Mouse (Mus musculus) myocyte (in vitro differentiated cells): ENCODE data around the gene B4galnt1. TPM values are rescaled to one million over a fixed set of nuclear protein-coding genes. Genes with fewer than 3 reads are reported as not detected.

Source experiments
- H3K27me3 ChIP-seq: one replicate; pipeline ENCODE4 v1.6.1; 2011; ENCODE audit not compliant: control insufficient read depth, insufficient read depth, insufficient read length
- H3K36me3 ChIP-seq: one replicate; pipeline ENCODE4 v1.6.1; 2011; ENCODE audit not compliant: control insufficient read depth, insufficient read depth
- H3K4me2 ChIP-seq: one replicate; pipeline ENCODE4 v1.6.1; 2011; ENCODE audit warnings: low read depth, control low read depth
- H3K4me3 ChIP-seq: one replicate; pipeline ENCODE4 v1.5.1; 2011; ENCODE audit warnings: mild to moderate bottlenecking, control low read depth, moderate library complexity
- H3K79me2 ChIP-seq: one replicate; pipeline ENCODE4 v1.6.1; 2011; ENCODE audit not compliant: control insufficient read depth, insufficient read depth
- H3ac ChIP-seq: one replicate; pipeline ENCODE4 v1.6.1; 2011; ENCODE audit not compliant: control insufficient read depth, insufficient read length
- CEBPB ChIP-seq: IDR thresholded peaks from 2 replicates; pipeline ENCODE4 v1.6.1; 2011; ENCODE audit warnings: mild to moderate bottlenecking, moderate library complexity; ENCODE audit not compliant: poor library complexity, insufficient read depth, severe bottlenecking
- E2F4 ChIP-seq: IDR thresholded peaks from one replicate; pipeline ENCODE4 v1.6.1; 2011; ENCODE audit warnings: mild to moderate bottlenecking, control low read depth, moderate library complexity; ENCODE audit not compliant: insufficient read depth
- MAX ChIP-seq: IDR thresholded peaks from one replicate; pipeline ENCODE4 v1.6.1; 2011; ENCODE audit warnings: low read depth, mild to moderate bottlenecking, control low read depth
- MYOD1 ChIP-seq, 3 experiments: IDR thresholded peaks; one replicate each; pipeline ENCODE4 v1.6.1; 2011; ENCODE audit warnings: control low read depth in 2 of 3, low read depth in 2 of 3, mild to moderate bottlenecking in 2 of 3, moderate library complexity in 1 of 3; ENCODE audit not compliant: insufficient read length in 2 of 3, control insufficient read depth in 1 of 3
- MYOG ChIP-seq, 3 experiments: IDR thresholded peaks; one replicate each; pipeline ENCODE4 v1.6.1; 2011; ENCODE audit warnings: control low read depth in 2 of 3, low read depth in 2 of 3, mild to moderate bottlenecking in 2 of 3; ENCODE audit not compliant: insufficient read length in 2 of 3, control insufficient read depth in 1 of 3, insufficient read depth in 1 of 3
- POLR2A ChIP-seq: IDR thresholded peaks from one replicate; pipeline ENCODE4 v1.6.1; 2011; ENCODE audit warnings: low read depth, mild to moderate bottlenecking, control low read depth, moderate library complexity; ENCODE audit not compliant: insufficient read length
- POLR2AphosphoS2 ChIP-seq: IDR thresholded peaks from one replicate; pipeline ENCODE4 v1.6.1; 2011; ENCODE audit warnings: low read depth, control low read depth; ENCODE audit not compliant: insufficient read length
- REST ChIP-seq: IDR thresholded peaks from one replicate; pipeline ENCODE4 v1.6.1; 2011; ENCODE audit warnings: mild to moderate bottlenecking, control low read depth, moderate library complexity; ENCODE audit not compliant: insufficient read depth, insufficient read length
- SRF ChIP-seq: IDR thresholded peaks from one replicate; pipeline ENCODE4 v1.6.1; 2011; ENCODE audit warnings: low read depth; ENCODE audit not compliant: control insufficient read depth, insufficient read length
- TCF12 ChIP-seq: IDR thresholded peaks from one replicate; pipeline ENCODE4 v1.6.1; 2011; ENCODE audit warnings: mild to moderate bottlenecking, control low read depth; ENCODE audit not compliant: poor library complexity, insufficient read depth, severe bottlenecking
- TCF3 ChIP-seq: IDR thresholded peaks from one replicate; pipeline ENCODE4 v1.6.1; 2011; ENCODE audit warnings: low read depth, control low read depth; ENCODE audit not compliant: insufficient read length
- USF1 ChIP-seq: IDR thresholded peaks from one replicate; pipeline ENCODE4 v1.6.1; 2011; ENCODE audit warnings: low read depth, mild to moderate bottlenecking, control low read depth, moderate library complexity
- polyA plus RNA-seq: library from polyadenylated mRNA; unstranded; fragments of >200 nt; fragmentation: generic; extraction: Trizol; gene quantifications from one replicate; pipeline ENCODE4 v1.2.1, GENCODE M21; 2012; ENCODE audit warnings: missing spikeins

The B4galnt1 gene
- polyA plus RNA-seq, 1 experiment, result 12.4 TPM

DNA sequence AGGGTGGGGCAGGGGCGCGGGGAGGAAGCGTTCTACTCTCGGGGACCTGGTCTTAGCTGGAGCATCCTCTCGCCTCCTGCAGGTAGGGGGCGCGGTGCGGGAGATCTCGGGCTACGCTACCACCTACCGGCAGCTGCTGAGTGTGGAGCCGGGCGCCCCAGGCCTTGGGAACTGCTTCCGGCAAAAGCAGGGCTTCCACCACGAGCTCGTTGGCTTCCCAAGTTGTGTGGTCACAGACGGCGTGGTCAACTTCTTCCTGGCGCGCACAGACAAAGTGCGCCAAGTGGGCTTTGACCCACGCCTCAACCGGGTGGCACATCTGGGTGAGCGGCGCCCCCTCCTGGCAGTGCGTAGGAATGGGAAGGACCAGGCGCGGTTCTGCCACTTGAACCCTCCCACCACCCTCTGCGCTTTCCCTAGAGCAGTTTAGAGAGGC is 5.8 kb downstream of the B4galnt1 start:
- Histone ChIP-seq H3K4me3 (no peak overlapping the region), H3K4me2 (peak overlapping the region; percentile 62), H3K79me2 (no peaks in the 10 kb centered on the region), H3K27me3 (no peaks in the 10 kb centered on the region), H3K36me3 (no peaks in the 10 kb centered on the region), H3ac (no peak overlapping the region)
- TF ChIP-seq USF1 (no peak), MYOD1 (IDR thresholded peaks at IDR 0.05; ENCODE audit: control insufficient read depth in 1 of 3, insufficient read length in 2 of 3, low read depth in 2 of 3) (peak in 1 of 3 experiments; percentile 2), POLR2A (no peak), TCF12 (no peak)

GRCm38 (mm10) chr10:127171631-127172200 is 6.7 kb downstream of the B4galnt1 start:
- Histone ChIP-seq H3K79me2 (no peaks in the 10 kb centered on the region), H3K27me3 (no peaks in the 10 kb centered on the region), H3K36me3 (no peaks in the 10 kb centered on the region), H3ac (no peak overlapping the region), H3K4me2 (no peak overlapping the region), H3K4me3 (no peak overlapping the region)
- no peak for TF ChIP-seq POLR2A
- TF ChIP-seq REST, result no peak
- no peak for TF ChIP-seq SRF
- TF ChIP-seq MYOD1 (IDR thresholded peaks at IDR 0.05; ENCODE audit: control insufficient read depth in 1 of 3, insufficient read length in 2 of 3, low read depth in 2 of 3), result no peak
- no peak for TF ChIP-seq POLR2AphosphoS2
- TF ChIP-seq CEBPB, result no peak
- no peak for TF ChIP-seq USF1
- TF ChIP-seq MAX, result no peak
- no peak for TF ChIP-seq MYOG (IDR thresholded peaks at IDR 0.05; ENCODE audit: control insufficient read depth in 1 of 3, insufficient read depth in 1 of 3, insufficient read length in 2 of 3, low read depth in 2 of 3)
- no peak for TF ChIP-seq TCF12
- no peak for TF ChIP-seq TCF3
- TF ChIP-seq E2F4, result no peak

GRCm38 (mm10) chr10:127173148-127174065 is 8.4 kb downstream of the B4galnt1 start:
- H3K4me2 ChIP-seq, result no peak overlapping the region
- no peaks in the 10 kb centered on the region for H3K27me3 ChIP-seq
- no peak for TF ChIP-seq MYOG (IDR thresholded peaks at IDR 0.05; ENCODE audit: control insufficient read depth in 1 of 3, insufficient read depth in 1 of 3, insufficient read length in 2 of 3, low read depth in 2 of 3)
- no peak for TF ChIP-seq POLR2AphosphoS2
- TF ChIP-seq POLR2A, result no peak
- no peak for TF ChIP-seq TCF12
- no peak for TF ChIP-seq E2F4
- no peak for TF ChIP-seq MAX
- TF ChIP-seq MYOD1 (IDR thresholded peaks at IDR 0.05; ENCODE audit: control insufficient read depth in 1 of 3, insufficient read length in 2 of 3, low read depth in 2 of 3), result no peak
- TF ChIP-seq SRF, result no peak
- no peak for TF ChIP-seq TCF3
- no peak for TF ChIP-seq CEBPB
- TF ChIP-seq REST, result no peak
- TF ChIP-seq USF1, result no peak
- no peaks in the 10 kb centered on the region for H3K79me2 ChIP-seq
- no peak overlapping the region for H3ac ChIP-seq
- H3K4me3 ChIP-seq, result no peak overlapping the region
- no peaks in the 10 kb centered on the region for H3K36me3 ChIP-seq

DNA sequence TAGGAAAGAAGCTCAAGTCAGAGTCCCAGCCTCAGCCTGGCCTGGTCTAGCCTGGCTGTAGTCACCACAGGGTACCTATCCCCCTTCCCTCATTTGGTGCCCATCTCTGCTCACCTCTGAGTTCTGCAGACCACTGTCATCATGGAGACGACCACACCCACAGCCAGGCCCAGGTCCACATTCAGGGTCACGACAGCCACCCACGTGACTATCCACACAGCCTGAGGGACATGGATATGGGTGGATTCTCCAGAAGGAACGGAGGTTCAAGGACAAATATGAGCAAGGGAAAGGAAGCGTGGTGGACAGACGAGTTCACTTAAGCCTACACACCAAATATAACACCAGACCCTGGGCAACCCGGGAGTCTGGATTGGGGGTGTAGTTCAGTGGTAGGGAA is 9.1 kb downstream of the B4galnt1 start:
- Histone ChIP-seq H3ac (no peak overlapping the region), H3K36me3 (no peaks in the 10 kb centered on the region), H3K27me3 (no peaks in the 10 kb centered on the region), H3K4me2 (no peak overlapping the region), H3K79me2 (no peaks in the 10 kb centered on the region), H3K4me3 (no peak overlapping the region)
- no peak for TF ChIP-seq TCF12
- TF ChIP-seq POLR2A, result no peak
- no peak for TF ChIP-seq TCF3
- no peak for TF ChIP-seq E2F4
- TF ChIP-seq MAX, result no peak
- no peak for TF ChIP-seq SRF
- TF ChIP-seq REST, result no peak
- TF ChIP-seq POLR2AphosphoS2, result no peak
- no peak for TF ChIP-seq USF1
- no peak for TF ChIP-seq CEBPB
- no peak for TF ChIP-seq MYOD1 (IDR thresholded peaks at IDR 0.05; ENCODE audit: control insufficient read depth in 1 of 3, insufficient read length in 2 of 3, low read depth in 2 of 3)
- no peak for TF ChIP-seq MYOG (IDR thresholded peaks at IDR 0.05; ENCODE audit: control insufficient read depth in 1 of 3, insufficient read depth in 1 of 3, insufficient read length in 2 of 3, low read depth in 2 of 3)
